Mouse (Mus musculus): ENCODE data around the gene Dgcr6. TPM values are rescaled to one million over a fixed set of nuclear protein-coding genes. Genes with fewer than 3 reads are reported as not detected.

Dgcr6 gene
- polyA plus RNA-seq, 1 experiment, result 102 TPM

DNA sequence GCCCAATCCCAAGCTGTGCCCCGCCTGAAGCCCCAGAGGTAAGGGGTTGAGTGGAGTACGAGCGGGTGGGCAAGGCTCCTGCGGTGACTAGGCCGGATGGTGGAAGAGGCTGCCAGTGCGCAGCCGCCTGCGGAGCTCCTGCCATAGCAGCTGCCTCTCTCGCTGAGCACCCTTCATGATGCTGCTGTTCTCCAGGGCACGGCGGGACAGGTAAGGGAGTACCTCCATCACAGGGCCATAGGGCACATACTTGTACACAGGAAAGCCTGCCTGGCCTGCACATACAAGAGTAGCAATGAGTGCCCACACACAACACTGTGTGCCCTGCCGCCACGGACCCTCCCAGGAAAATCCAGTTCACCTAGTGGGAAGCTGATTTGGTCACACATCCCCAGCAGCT, 19.4 kb downstream of the Dgcr6 start:
- Histone ChIP-seq H3K4me3 (replicated peaks; ENCODE audit: insufficient read depth, low read depth, low read length) (no peak overlapping the region), H3K4me1 (ENCODE audit: control insufficient read depth, insufficient read depth, low read length) (peaks cover 18% of the 10 kb centered on the region), H3K27me3 (ENCODE audit: control insufficient read depth, insufficient read depth, low read length) (no peaks in the 10 kb centered on the region), H3K27ac (ENCODE audit: insufficient read depth, low read length) (no peak overlapping the region)
- TF ChIP-seq POLR2A (IDR thresholded peaks at IDR 0.05; ENCODE audit: borderline replicate concordance, insufficient read depth, low read length) (no peak), CTCF (IDR thresholded peaks at IDR 0.05; ENCODE audit: borderline replicate concordance, insufficient read depth, low read depth, low read length) (no peak)
- WGBS, result 85% methylated on average over 13 of the region's 13 CpGs
- DNase-seq, result no peak

DNA sequence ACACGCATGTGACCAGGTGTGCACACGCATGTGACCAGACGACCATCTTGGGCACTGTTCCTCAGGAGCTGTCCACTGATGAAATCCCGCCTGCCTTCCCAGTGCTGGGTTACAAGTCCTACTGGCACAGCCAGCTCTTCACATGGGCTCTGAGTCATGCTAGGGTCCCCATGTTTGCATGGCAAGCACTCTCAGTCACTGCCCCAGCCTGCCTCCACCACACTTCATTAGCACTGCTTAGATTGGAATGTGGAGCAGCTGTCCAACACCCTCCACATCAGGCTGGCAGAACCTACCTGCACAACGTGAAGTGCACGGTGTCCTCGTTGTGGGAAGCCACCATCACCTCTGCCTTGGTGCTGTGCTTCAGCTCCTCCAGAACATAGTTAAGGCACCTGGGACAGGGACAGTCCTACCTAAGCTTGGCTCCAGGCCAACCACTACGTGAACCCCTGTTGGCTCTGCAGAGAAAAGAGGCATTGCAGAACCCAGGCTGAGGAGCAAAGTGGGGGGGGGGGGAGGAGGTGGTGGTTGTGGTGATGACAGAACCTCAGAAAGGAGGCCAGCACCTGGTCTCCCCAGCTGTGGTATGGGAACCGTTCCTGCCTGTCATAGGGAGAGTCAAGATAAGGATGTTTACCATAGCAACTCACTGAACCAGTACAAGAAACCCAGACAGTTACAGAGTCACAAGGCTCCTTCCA, 20.8 kb downstream of the Dgcr6 start:
- H3K27ac ChIP-seq (ENCODE audit: insufficient read depth, low read length), result no peak overlapping the region
- H3K4me1 ChIP-seq (ENCODE audit: control insufficient read depth, insufficient read depth, low read length), result peaks cover 15% of the 10 kb centered on the region
- 75% methylated on average over 9 of the region's 9 CpGs for WGBS
- no peak for TF ChIP-seq POLR2A (IDR thresholded peaks at IDR 0.05; ENCODE audit: borderline replicate concordance, insufficient read depth, low read length)
- TF ChIP-seq CTCF (IDR thresholded peaks at IDR 0.05; ENCODE audit: borderline replicate concordance, insufficient read depth, low read depth, low read length), result no peak
- H3K4me3 ChIP-seq (replicated peaks; ENCODE audit: insufficient read depth, low read depth, low read length), result no peak overlapping the region
- no peaks in the 10 kb centered on the region for H3K27me3 ChIP-seq (ENCODE audit: control insufficient read depth, insufficient read depth, low read length)
- no peak for DNase-seq

- H3K27ac ChIP-seq (ENCODE audit: insufficient read depth, low read length), result no peak overlapping the region
- DNase-seq, result no peak
- WGBS, result 82% methylated on average over 5 of the region's 5 CpGs
- H3K27me3 ChIP-seq (ENCODE audit: control insufficient read depth, insufficient read depth, low read length), result no peaks in the 10 kb centered on the region
- H3K4me3 ChIP-seq (replicated peaks; ENCODE audit: insufficient read depth, low read depth, low read length), result no peak overlapping the region
- TF ChIP-seq POLR2A (IDR thresholded peaks at IDR 0.05; ENCODE audit: borderline replicate concordance, insufficient read depth, low read length) (no peak), CTCF (IDR thresholded peaks at IDR 0.05; ENCODE audit: borderline replicate concordance, insufficient read depth, low read depth, low read length) (no peak)
- H3K4me1 ChIP-seq (ENCODE audit: control insufficient read depth, insufficient read depth, low read length), result peaks cover 4% of the 10 kb centered on the region
Observed at GRCm38 (mm10) chr16:18074611-18075010, 22.0 kb downstream of the Dgcr6 start.

- TF ChIP-seq CTCF (IDR thresholded peaks at IDR 0.05; ENCODE audit: borderline replicate concordance, insufficient read depth, low read depth, low read length), result no peak
- TF ChIP-seq POLR2A (IDR thresholded peaks at IDR 0.05; ENCODE audit: borderline replicate concordance, insufficient read depth, low read length), result no peak
- no peak overlapping the region for H3K27ac ChIP-seq (ENCODE audit: insufficient read depth, low read length)
- H3K4me3 ChIP-seq (replicated peaks; ENCODE audit: insufficient read depth, low read depth, low read length), result no peak overlapping the region
- no peaks in the 10 kb centered on the region for H3K27me3 ChIP-seq (ENCODE audit: control insufficient read depth, insufficient read depth, low read length)
- no peaks in the 10 kb centered on the region; the same call in 1 of the 2 replicates for H3K4me1 ChIP-seq (ENCODE audit: control insufficient read depth, insufficient read depth, low read length)
- DNase-seq, result no peak
- WGBS, result 59% methylated on average over 3 of the region's 3 CpGs
Observed at GRCm38 (mm10) chr16:18075201-18075600, 22.5 kb downstream of the Dgcr6 start.

- WGBS, result 64% methylated on average over 5 of the region's 5 CpGs
- peaks cover 4% of the 10 kb centered on the region for H3K4me1 ChIP-seq (ENCODE audit: control insufficient read depth, insufficient read depth, low read length)
- no peaks in the 10 kb centered on the region for H3K27me3 ChIP-seq (ENCODE audit: control insufficient read depth, insufficient read depth, low read length)
- TF ChIP-seq CTCF (IDR thresholded peaks at IDR 0.05; ENCODE audit: borderline replicate concordance, insufficient read depth, low read depth, low read length), result no peak
- TF ChIP-seq POLR2A (IDR thresholded peaks at IDR 0.05; ENCODE audit: borderline replicate concordance, insufficient read depth, low read length), result no peak
- H3K4me3 ChIP-seq (replicated peaks; ENCODE audit: insufficient read depth, low read depth, low read length), result no peak overlapping the region
- DNase-seq, result no peak
- H3K27ac ChIP-seq (ENCODE audit: insufficient read depth, low read length), result no peak overlapping the region
Observed at GRCm38 (mm10) chr16:18078314-18079015, 25.8 kb downstream of the Dgcr6 start.

GRCm38 (mm10) chr16:18079300-18079699, 26.6 kb downstream of the Dgcr6 start:
- TF ChIP-seq POLR2A (IDR thresholded peaks at IDR 0.05; ENCODE audit: borderline replicate concordance, insufficient read depth, low read length) (no peak), CTCF (IDR thresholded peaks at IDR 0.05; ENCODE audit: borderline replicate concordance, insufficient read depth, low read depth, low read length) (no peak)
- 79% methylated on average over 2 of the region's 2 CpGs for WGBS
- no peak for DNase-seq

GRCm38 (mm10) chr16:18080171-18080570, 27.5 kb downstream of the Dgcr6 start:
- H3K27ac ChIP-seq (ENCODE audit: insufficient read depth, low read length), result no peak overlapping the region
- no peak overlapping the region for H3K4me3 ChIP-seq (replicated peaks; ENCODE audit: insufficient read depth, low read depth, low read length)
- peaks cover 9% of the 10 kb centered on the region for H3K4me1 ChIP-seq (ENCODE audit: control insufficient read depth, insufficient read depth, low read length)
- no peaks in the 10 kb centered on the region for H3K27me3 ChIP-seq (ENCODE audit: control insufficient read depth, insufficient read depth, low read length)
- DNase-seq, result no peak
- WGBS, result 89% methylated on average over 7 of the region's 7 CpGs
- TF ChIP-seq POLR2A (IDR thresholded peaks at IDR 0.05; ENCODE audit: borderline replicate concordance, insufficient read depth, low read length), result no peak
- TF ChIP-seq CTCF (IDR thresholded peaks at IDR 0.05; ENCODE audit: borderline replicate concordance, insufficient read depth, low read depth, low read length), result no peak

More at GRCm38 (mm10) chr16:18079300-18079699, 26.6 kb downstream of the Dgcr6 start:
- H3K27ac ChIP-seq (ENCODE audit: insufficient read depth, low read length), result no peak overlapping the region
- H3K4me3 ChIP-seq (replicated peaks; ENCODE audit: insufficient read depth, low read depth, low read length), result no peak overlapping the region
- no peaks in the 10 kb centered on the region for H3K27me3 ChIP-seq (ENCODE audit: control insufficient read depth, insufficient read depth, low read length)
- peaks cover 9% of the 10 kb centered on the region for H3K4me1 ChIP-seq (ENCODE audit: control insufficient read depth, insufficient read depth, low read length)
